27 mouse cellular contexts compared by ENCODE assay signal in genomic region chr8:60404994-60405548, GRCm38 (mm10).
DNase-seq lines count a peak whose midpoint lies in the region; ATAC-seq and TF ChIP-seq lines count a peak whose summit lies in the region.
"Had no signal": no experiment of that assay in that cellular context is flagged by ENCODE, and none has a peak within 500 bp of the region (broad histone marks: within the 10 kb centered on the region; RNA-seq: fewer than 3 reads in every experiment).

No protein-coding gene starts in this region.

- H3K4me1 ChIP-seq in heart, embryonic 10.5 days: peaks cover 14% of the 10 kb centered on the region; the same call in 1 of the 2 replicates
- no peaks in the 10 kb centered on the region for H3K4me1 ChIP-seq in kidney, embryonic 16.5 days (ENCODE audit: insufficient read depth, low read length)
- 0 out of 2 replicates have a peak, but pooled peaks cover 5% of the 10 kb centered on the region for H3K4me1 ChIP-seq in heart, embryonic 16.5 days (ENCODE audit: control insufficient read depth, insufficient read depth, low read length)
- H3K4me1 ChIP-seq: embryonic facial prominence, embryonic 12.5 days; forebrain, embryonic 13.5 days; hindbrain, embryonic 15.5 days; kidney, embryonic 15.5 days; limb, embryonic 12.5 days; megakaryocyte, embryonic 14.5 days; midbrain, embryonic 15.5 days; neural tube, embryonic 12.5 days had no signal

- H3K36me3 ChIP-seq in heart, embryonic 10.5 days: no peaks in the 10 kb centered on the region
- H3K36me3 ChIP-seq in kidney, embryonic 16.5 days (ENCODE audit: insufficient read depth, low read length): no peaks in the 10 kb centered on the region
- no peaks in the 10 kb centered on the region for H3K36me3 ChIP-seq in heart, embryonic 16.5 days (ENCODE audit: control insufficient read depth, insufficient read depth)
- H3K36me3 ChIP-seq: embryonic facial prominence, embryonic 12.5 days; hindbrain, embryonic 15.5 days; kidney, embryonic 15.5 days; limb, embryonic 12.5 days; midbrain, embryonic 15.5 days; neural tube, embryonic 12.5 days had no signal

- H3K9ac ChIP-seq in kidney, embryonic 16.5 days (replicated peaks; ENCODE audit: low read length): no peak overlapping the region
- H3K9ac ChIP-seq in heart, embryonic 16.5 days (ENCODE audit: low read length): no peak overlapping the region
- H3K9ac ChIP-seq: embryonic facial prominence, embryonic 12.5 days; forebrain, embryonic 13.5 days; hindbrain, embryonic 15.5 days; kidney, embryonic 15.5 days; limb, embryonic 12.5 days; liver, postnatal 0 days; midbrain, embryonic 15.5 days; neural tube, embryonic 12.5 days had no signal

- TF ChIP-seq POLR2A in brain, embryonic 14.5 days (IDR thresholded peaks at IDR 0.05; ENCODE audit: borderline replicate concordance, extremely low read depth, insufficient read depth, insufficient read length, poor library complexity, severe bottlenecking): no peak

- H3K27ac ChIP-seq in heart, embryonic 10.5 days: 0 out of 2 replicates have a peak overlapping the region, but pooled peaks have one; percentile 16
- no peak overlapping the region for H3K27ac ChIP-seq in kidney, embryonic 16.5 days (ENCODE audit: low read length)
- H3K27ac ChIP-seq in heart, embryonic 16.5 days (ENCODE audit: low read length): no peak overlapping the region
- H3K27ac ChIP-seq: embryonic facial prominence, embryonic 12.5 days; forebrain, embryonic 13.5 days; hindbrain, embryonic 15.5 days; kidney, embryonic 15.5 days; limb, embryonic 12.5 days; midbrain, embryonic 15.5 days; neural tube, embryonic 12.5 days had no signal

- no peaks in the 10 kb centered on the region for H3K27me3 ChIP-seq in heart, embryonic 10.5 days (ENCODE audit: insufficient read depth, poor library complexity, severe bottlenecking)
- no peaks in the 10 kb centered on the region for H3K27me3 ChIP-seq in kidney, embryonic 16.5 days (ENCODE audit: insufficient read depth, low read length)
- no peaks in the 10 kb centered on the region for H3K27me3 ChIP-seq in heart, embryonic 16.5 days (ENCODE audit: control insufficient read depth, insufficient read depth, low read length)
- H3K27me3 ChIP-seq: embryonic facial prominence, embryonic 12.5 days; forebrain, embryonic 13.5 days; hindbrain, embryonic 15.5 days; kidney, embryonic 15.5 days; limb, embryonic 12.5 days; megakaryocyte, embryonic 14.5 days; midbrain, embryonic 15.5 days; neural tube, embryonic 12.5 days had no signal

- H3K9me3 ChIP-seq in heart, embryonic 10.5 days: no peaks in the 10 kb centered on the region
- H3K9me3 ChIP-seq in kidney, embryonic 16.5 days (ENCODE audit: low read length): no peaks in the 10 kb centered on the region
- H3K9me3 ChIP-seq in heart, embryonic 16.5 days (replicated peaks; ENCODE audit: control insufficient read depth, low read length): no peaks in the 10 kb centered on the region
- H3K9me3 ChIP-seq: embryonic facial prominence, embryonic 12.5 days; forebrain, embryonic 13.5 days; hindbrain, embryonic 15.5 days; kidney, embryonic 15.5 days; limb, embryonic 12.5 days; midbrain, embryonic 15.5 days; neural tube, embryonic 12.5 days had no signal

- no peak overlapping the region for H3K4me2 ChIP-seq in kidney, embryonic 16.5 days (replicated peaks; ENCODE audit: low read depth, low read length)
- H3K4me2 ChIP-seq in heart, embryonic 16.5 days (ENCODE audit: low read depth, low read length): no peak overlapping the region
- H3K4me2 ChIP-seq: embryonic facial prominence, embryonic 12.5 days; forebrain, embryonic 13.5 days; hindbrain, embryonic 15.5 days; kidney, embryonic 15.5 days; limb, embryonic 12.5 days; liver, embryonic 11.5 days; midbrain, embryonic 15.5 days; neural tube, embryonic 12.5 days had no signal

- WGBS in heart, embryonic 10.5 days: 25% methylated on average over 6 of the region's 6 CpGs
- WGBS in kidney, embryonic 16.5 days: 55% methylated on average over 6 of the region's 6 CpGs
- 13% methylated on average over 6 of the region's 6 CpGs for WGBS in heart, embryonic 16.5 days

- TF ChIP-seq CTCF in brain, embryonic 14.5 days (IDR thresholded peaks at IDR 0.05; ENCODE audit: borderline replicate concordance, extremely low read depth, insufficient read depth, insufficient read length): no peak

- ATAC-seq in kidney, embryonic 16.5 days (ENCODE audit: low FRiP score, low TSS enrichment): no peak
- ATAC-seq in heart, embryonic 16.5 days (replicated peaks; ENCODE audit: extremely low read depth, insufficient read depth, low FRiP score): peak; percentile 72
- ATAC-seq: forebrain, embryonic 13.5 days; intestine, embryonic 16.5 days; liver, postnatal 0 days; midbrain, embryonic 15.5 days had no signal

- no peak overlapping the region for H3K4me3 ChIP-seq in heart, embryonic 10.5 days
- no peak overlapping the region for H3K4me3 ChIP-seq in kidney, embryonic 16.5 days (ENCODE audit: low read length)
- no peak overlapping the region for H3K4me3 ChIP-seq in heart, embryonic 16.5 days (ENCODE audit: low read length)
- H3K4me3 ChIP-seq: embryonic facial prominence, embryonic 12.5 days; erythroblast, embryonic 14.5 days; forebrain, embryonic 13.5 days; hindbrain, embryonic 15.5 days; kidney, embryonic 15.5 days; limb, embryonic 12.5 days; megakaryocyte, embryonic 14.5 days; midbrain, embryonic 15.5 days; neural tube, embryonic 12.5 days had no signal

- peak; percentile 74 for DNase-seq in heart, embryonic 10.5 days (ENCODE audit: low spot score)
- DNase-seq in heart, adult 11 months: no peak
- DNase-seq in kidney, postnatal 10 days: peak; percentile 15
- DNase-seq in brain, embryonic 14.5 days (ENCODE audit: low read depth): peak; percentile 10
- DNase-seq in cerebellum, postnatal 4 days (ENCODE audit: low spot score in 2 of 2): no peak
- no peak for DNase-seq in ovary, adult 18-20 months (ENCODE audit: low spot score)
- DNase-seq: adrenal gland, postnatal 25 days; cerebellum, adult 9-10 months; gastrocnemius, postnatal 36 days; liver, postnatal 0 days; lung, postnatal 36 days; retina, postnatal 1 day; right cerebral cortex, postnatal 25 days; spleen, adult 18-20 months had no signal

Comparison
In these comparisons a context has a peak if more than half of its experiments do, and no peak if none do; other contexts are left out.
1. DNase-seq: peak in heart, embryonic 10.5 days (single experiment), kidney, postnatal 10 days (single experiment) and brain, embryonic 14.5 days (single experiment); none in heart, adult 11 months (single experiment), cerebellum, postnatal 4 days (0 of 2) and ovary, adult 18-20 months (single experiment).